Mouse (Mus musculus): ENCODE measurements at regions not wholly inside any gene's neighbourhood (a gene's known extent, or its start where the extent isn't known, plus 50 kb on each side); places are given as distances from the start of the nearest gene placed in this dataset.
A peak's percentile ranks its signal among the peaks of the same experiment; 100 is the strongest.

DNA sequence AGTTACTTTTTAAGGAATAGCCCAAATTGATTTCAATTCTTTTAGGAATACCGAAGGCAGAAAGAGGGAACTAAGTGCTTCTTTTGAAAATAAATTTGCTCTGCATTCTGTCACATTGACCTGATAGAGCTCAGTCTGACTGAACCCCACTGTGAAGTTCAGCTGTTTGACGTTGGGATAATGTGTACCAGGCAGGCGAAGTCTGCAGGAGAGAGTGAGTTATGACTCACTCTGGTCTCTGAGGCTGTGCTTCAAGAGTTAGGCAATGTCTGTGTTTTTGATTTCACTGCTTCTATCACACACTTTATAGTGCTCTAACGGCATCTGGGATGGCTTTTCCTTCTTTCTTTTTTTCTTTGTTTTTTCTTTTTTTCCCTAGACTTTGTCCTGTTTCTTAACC lies 283.5 kb downstream of the Naf1 start:
- no peak for ATAC-seq (ENCODE audit: low FRiP score, low read depth)
- Histone ChIP-seq H3K9ac (replicated peaks) (no peak overlapping the region), H3K4me1 (no peaks in the 10 kb centered on the region), H3K27me3 (no peaks in the 10 kb centered on the region), H3K9me3 (no peaks in the 10 kb centered on the region), H3K36me3 (no peaks in the 10 kb centered on the region), H3K4me2 (replicated peaks) (no peak overlapping the region), H3K27ac (replicated peaks) (no peak overlapping the region), H3K4me3 (no peak overlapping the region)
- 61% methylated on average over 4 of the region's 4 CpGs for WGBS

DNA sequence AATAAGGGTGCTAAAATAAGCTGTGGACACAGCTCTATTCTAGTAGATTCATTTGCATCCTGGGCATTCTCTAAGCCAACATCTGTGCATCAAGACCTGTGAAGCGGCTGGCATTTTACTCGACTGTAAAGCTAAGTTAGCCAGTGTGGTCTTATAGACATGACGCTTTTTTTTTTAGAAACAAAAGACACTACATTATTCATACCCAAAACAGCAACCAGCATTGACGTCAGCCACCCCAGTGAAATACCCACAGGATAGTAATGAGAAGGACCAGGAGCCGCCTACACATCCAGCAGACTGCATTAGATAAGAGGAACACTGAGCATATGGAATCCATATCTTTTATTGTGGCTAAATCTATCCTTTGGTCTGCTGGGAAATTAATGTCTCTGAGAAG lies 321.7 kb downstream of the Naf1 start:
- Histone ChIP-seq H3K27me3 (no peaks in the 10 kb centered on the region), H3K36me3 (no peaks in the 10 kb centered on the region), H3K9me3 (no peaks in the 10 kb centered on the region), H3K4me1 (no peaks in the 10 kb centered on the region), H3K27ac (replicated peaks) (no peak overlapping the region), H3K4me3 (no peak overlapping the region), H3K4me2 (replicated peaks) (no peak overlapping the region), H3K9ac (replicated peaks) (no peak overlapping the region)
- 80% methylated on average over 5 of the region's 5 CpGs for WGBS
- no peak for ATAC-seq (ENCODE audit: low FRiP score, low read depth)

DNA sequence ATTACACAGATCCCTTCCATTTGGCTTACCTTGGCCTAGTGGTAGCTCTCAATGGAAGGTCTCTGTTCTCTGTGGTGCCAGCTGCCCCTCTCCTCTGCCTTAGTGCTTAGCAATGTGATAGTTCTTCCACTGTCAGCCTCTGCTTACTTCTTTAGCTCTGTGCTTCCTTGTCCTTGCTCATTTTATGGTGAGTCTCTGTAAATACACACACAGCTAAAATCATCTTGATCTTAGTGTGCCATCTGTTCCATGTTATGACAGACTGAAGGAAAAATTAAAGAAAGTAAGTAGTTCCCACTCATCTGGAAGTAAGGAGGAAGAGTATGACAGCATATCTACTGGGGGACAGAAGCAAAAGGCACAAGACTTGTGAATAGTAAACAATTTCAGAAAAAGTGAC lies 324.4 kb upstream of the Nat3 start:
- no peaks in the 10 kb centered on the region for H3K4me1 ChIP-seq
- H3K4me2 ChIP-seq (replicated peaks): no peak overlapping the region
- no peak overlapping the region for H3K27ac ChIP-seq (replicated peaks)
- no peak overlapping the region for H3K4me3 ChIP-seq
- H3K36me3 ChIP-seq: no peaks in the 10 kb centered on the region
- H3K9me3 ChIP-seq: no peaks in the 10 kb centered on the region
- ATAC-seq (ENCODE audit: low FRiP score, low read depth): no peak
- no peak overlapping the region for H3K9ac ChIP-seq (replicated peaks)
- peaks cover 6% of the 10 kb centered on the region; the same call in 1 of the 2 replicates for H3K27me3 ChIP-seq

DNA sequence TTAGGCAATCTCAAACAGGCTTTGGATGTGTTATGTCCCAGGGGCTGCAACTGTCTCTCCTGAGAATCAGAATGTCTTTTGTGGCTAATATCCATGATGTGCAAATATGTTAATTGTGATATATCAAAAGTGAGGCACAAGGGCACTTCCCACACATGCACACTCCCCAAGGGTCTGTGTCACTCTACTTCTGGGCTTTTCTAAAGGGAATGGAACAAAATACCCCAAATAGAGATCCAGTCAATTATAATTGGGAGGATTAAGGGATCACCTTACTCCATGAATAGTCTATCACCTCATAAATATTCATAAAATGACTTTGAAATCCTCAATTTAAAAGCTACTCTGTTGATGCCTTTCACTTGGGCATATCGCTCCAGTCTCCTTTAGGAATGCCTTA lies 317.6 kb upstream of the Nat3 start:
- Histone ChIP-seq H3K27me3 (peaks cover 8% of the 10 kb centered on the region; the same call in 1 of the 2 replicates), H3K27ac (replicated peaks) (no peak overlapping the region), H3K9ac (replicated peaks) (no peak overlapping the region), H3K9me3 (no peaks in the 10 kb centered on the region), H3K4me2 (replicated peaks) (no peak overlapping the region), H3K36me3 (no peaks in the 10 kb centered on the region), H3K4me3 (no peak overlapping the region), H3K4me1 (0 out of 2 replicates have a peak, but pooled peaks cover 5% of the 10 kb centered on the region)
- 23% methylated on average over 1 of the region's 1 CpGs for WGBS
- ATAC-seq (ENCODE audit: low FRiP score, low read depth): peak; percentile 93

DNA sequence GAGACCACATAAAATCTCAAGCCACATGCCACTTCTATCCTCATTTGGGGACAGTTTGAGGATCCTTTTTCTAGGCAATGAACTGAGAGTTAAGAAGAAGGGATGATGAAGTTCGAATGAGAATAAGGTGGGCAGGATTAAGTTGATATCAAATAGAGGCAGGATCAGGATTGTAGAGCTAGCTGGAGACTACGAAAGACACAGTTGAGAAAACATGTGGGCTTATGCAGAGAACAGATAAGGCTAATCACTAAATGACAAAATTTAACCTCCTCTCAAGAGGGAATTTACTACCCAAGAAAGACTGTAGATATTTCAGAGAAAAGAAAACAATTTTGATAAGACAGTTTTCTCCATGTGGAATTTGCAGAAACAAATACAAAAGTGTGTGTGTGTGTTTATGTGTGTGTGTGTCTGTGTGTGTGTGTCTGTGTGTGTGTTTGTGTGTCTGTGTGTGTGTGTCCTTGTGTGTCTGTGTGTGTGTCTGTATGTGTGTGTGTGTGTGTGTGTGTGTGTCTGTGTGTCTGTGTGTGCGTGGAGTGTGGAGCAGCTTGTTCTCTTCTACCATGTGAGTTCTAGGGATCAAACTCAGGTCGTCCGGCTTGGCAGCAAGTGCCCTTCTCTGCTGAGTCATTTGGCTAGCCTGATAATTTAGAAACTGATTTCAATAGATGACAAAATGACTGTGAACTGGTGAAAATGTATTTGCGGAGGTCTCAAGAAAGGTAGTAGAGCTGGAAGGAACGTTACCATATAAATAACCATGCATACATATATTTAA lies 291.5 kb upstream of the Nat3 start:
- H3K4me2 ChIP-seq (replicated peaks): no peak overlapping the region
- WGBS: 82% methylated on average over 7 of the region's 7 CpGs
- no peak overlapping the region for H3K9ac ChIP-seq (replicated peaks)

DNA sequence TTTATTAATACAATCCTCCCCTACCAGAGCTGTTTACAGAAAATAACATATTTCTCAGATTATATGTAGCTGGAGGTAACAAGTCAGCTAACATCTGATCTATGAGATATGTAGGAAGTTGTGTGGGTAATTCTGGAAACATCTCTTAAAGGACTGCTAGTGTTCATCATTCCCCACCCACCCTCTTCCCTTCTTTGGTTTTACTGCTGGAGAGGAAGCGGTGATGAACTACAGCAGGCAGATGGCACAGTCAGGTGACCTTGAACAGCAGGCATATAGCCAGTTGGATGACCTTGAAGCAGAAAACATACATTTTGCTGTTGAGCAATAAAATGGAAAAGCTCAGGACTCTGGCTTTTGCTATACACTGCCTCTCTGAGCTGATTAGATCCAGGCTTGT lies 284.7 kb upstream of the Nat3 start:
- Histone ChIP-seq H3K27me3 (no peaks in the 10 kb centered on the region), H3K36me3 (no peaks in the 10 kb centered on the region), H3K9me3 (no peaks in the 10 kb centered on the region), H3K4me1 (no peaks in the 10 kb centered on the region), H3K4me3 (no peak overlapping the region), H3K4me2 (replicated peaks) (no peak overlapping the region), H3K27ac (replicated peaks) (no peak overlapping the region), H3K9ac (replicated peaks) (no peak overlapping the region)
- no peak for ATAC-seq (ENCODE audit: low FRiP score, low read depth)
- 90% methylated on average over 1 of the region's 1 CpGs for WGBS

More for the DNA sequence above, 291.5 kb upstream of the Nat3 start:
- Histone ChIP-seq H3K4me3 (no peak overlapping the region), H3K27me3 (no peaks in the 10 kb centered on the region), H3K9me3 (no peaks in the 10 kb centered on the region), H3K27ac (replicated peaks) (no peak overlapping the region), H3K4me1 (no peaks in the 10 kb centered on the region), H3K36me3 (no peaks in the 10 kb centered on the region)
- no peak for ATAC-seq (ENCODE audit: low FRiP score, low read depth)

DNA sequence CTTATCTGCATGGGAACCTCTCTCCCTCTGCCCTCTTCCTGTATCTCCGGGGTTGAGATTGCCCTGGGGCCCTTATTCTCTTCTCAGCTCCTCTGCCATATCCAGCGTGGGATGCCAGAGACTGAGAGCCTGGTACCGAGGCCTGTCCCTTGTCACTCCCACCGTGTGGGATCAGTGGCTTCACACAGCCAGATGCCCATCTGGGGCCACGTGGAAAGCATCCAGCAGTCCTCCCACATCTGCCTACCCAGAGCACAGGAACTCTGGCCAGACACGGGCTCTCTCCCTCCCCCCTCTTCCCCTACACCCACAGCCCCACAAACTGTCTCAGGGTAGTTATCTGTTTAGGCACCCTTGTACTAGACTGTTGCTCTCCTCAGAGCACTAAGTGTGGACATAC lies 244.9 kb upstream of the Nat3 start:
- Histone ChIP-seq H3K27ac (replicated peaks) (no peak overlapping the region), H3K27me3 (no peaks in the 10 kb centered on the region), H3K4me2 (replicated peaks) (no peak overlapping the region), H3K4me1 (no peaks in the 10 kb centered on the region), H3K4me3 (no peak overlapping the region), H3K9me3 (no peaks in the 10 kb centered on the region), H3K36me3 (no peaks in the 10 kb centered on the region), H3K9ac (replicated peaks) (no peak overlapping the region)
- ATAC-seq (ENCODE audit: low FRiP score, low read depth): no peak
- WGBS: 77% methylated on average over 6 of the region's 6 CpGs

DNA sequence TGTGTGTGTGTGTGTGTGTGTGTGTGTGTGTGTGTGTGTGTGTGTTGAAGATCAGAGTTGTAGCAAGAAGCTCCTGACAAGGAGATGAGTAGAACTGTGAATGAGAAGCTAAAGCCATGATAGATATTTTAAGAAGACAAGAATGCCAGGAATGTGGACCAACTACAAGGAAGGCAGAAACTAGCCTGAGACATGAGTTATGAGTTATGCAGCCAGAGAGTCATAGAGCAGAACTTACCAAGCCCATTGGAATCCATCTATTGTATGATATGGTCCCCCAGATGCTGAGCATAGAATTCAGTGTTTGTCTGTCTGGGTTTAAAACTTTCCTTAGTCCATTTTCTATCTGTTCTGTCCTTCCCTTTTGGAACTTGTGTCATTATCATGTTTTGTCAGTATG lies 244.2 kb upstream of the Nat3 start:
- Histone ChIP-seq H3K9me3 (no peaks in the 10 kb centered on the region), H3K4me2 (replicated peaks) (no peak overlapping the region), H3K36me3 (no peaks in the 10 kb centered on the region), H3K9ac (replicated peaks) (no peak overlapping the region), H3K27me3 (no peaks in the 10 kb centered on the region), H3K4me3 (no peak overlapping the region), H3K4me1 (no peaks in the 10 kb centered on the region), H3K27ac (replicated peaks) (no peak overlapping the region)
- no peak for ATAC-seq (ENCODE audit: low FRiP score, low read depth)

DNA sequence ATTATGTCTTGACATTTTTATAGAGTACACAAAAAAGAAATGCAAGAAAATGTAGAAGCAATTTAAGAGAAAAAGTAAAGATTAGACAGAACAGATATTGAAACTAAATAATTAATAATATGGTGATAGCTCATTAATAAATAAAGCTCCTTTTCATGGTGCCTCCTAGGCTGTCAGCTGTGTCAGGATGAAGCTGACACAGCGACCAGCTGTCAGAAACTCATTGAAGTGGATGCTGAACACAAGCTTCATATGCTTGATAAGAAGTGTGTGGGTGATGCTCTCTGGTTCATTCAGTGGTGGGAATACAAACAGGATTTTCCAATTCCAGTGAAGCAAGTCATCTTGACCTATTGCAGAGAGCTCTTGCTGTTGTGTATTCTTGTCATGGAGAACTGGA lies 213.2 kb upstream of the Nat3 start:
- peak; percentile 62; the same call in 1 of the 2 replicates for ATAC-seq (ENCODE audit: low FRiP score, low read depth)
- Histone ChIP-seq H3K9me3 (no peaks in the 10 kb centered on the region), H3K27ac (replicated peaks) (no peak overlapping the region), H3K9ac (replicated peaks) (no peak overlapping the region), H3K27me3 (no peaks in the 10 kb centered on the region), H3K4me3 (no peak overlapping the region), H3K4me1 (no peaks in the 10 kb centered on the region), H3K4me2 (replicated peaks) (no peak overlapping the region), H3K36me3 (no peaks in the 10 kb centered on the region)
- WGBS: 87% methylated on average over 1 of the region's 1 CpGs

DNA sequence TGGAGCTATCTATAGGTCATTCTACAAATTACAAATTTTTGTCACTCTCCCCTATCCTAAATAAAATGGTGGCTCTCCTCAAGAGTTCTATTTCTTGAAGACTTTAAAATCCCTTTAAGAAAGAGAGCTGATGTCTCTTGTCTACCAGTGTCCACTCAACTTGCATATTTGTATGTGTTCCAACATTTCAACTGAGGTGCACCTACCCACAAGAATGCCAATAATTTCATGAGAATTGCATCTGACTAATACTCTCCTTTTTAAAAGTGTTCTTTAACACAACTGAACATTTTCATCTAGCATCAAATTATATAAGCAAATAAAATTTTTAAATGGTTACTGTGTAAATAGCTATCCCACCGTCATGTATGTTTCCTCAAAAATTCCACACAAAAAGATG lies 206.3 kb upstream of the Nat3 start:
- Histone ChIP-seq H3K4me1 (no peaks in the 10 kb centered on the region), H3K36me3 (no peaks in the 10 kb centered on the region), H3K27me3 (no peaks in the 10 kb centered on the region), H3K27ac (replicated peaks) (no peak overlapping the region), H3K9ac (replicated peaks) (no peak overlapping the region), H3K4me3 (no peak overlapping the region), H3K9me3 (no peaks in the 10 kb centered on the region), H3K4me2 (replicated peaks) (no peak overlapping the region)
- 96% methylated on average over 1 of the region's 1 CpGs for WGBS
- ATAC-seq (ENCODE audit: low FRiP score, low read depth): no peak

DNA sequence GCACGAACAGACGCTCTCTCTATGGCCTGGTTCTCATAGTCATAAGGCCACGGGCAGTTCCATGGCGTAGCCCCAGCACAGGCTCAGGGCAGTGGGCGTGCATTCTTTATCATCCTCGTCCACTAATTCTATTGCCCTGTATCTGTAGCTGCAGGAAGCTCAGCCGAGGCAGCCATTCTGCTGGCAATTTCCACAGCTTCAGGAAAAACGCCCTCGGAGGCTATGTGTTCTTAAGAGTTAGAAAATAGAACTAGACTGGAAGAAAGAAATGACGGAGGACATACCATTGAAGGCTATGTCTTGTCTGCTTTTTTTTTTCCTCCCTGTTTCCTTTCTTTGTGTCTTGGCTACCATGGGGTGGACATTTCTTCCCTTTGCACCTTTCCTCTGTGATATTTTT lies 205.0 kb upstream of the Nat3 start:
- 89% methylated on average over 10 of the region's 10 CpGs for WGBS
- H3K27ac ChIP-seq (replicated peaks): no peak overlapping the region
- H3K36me3 ChIP-seq: no peaks in the 10 kb centered on the region
- no peak overlapping the region for H3K4me3 ChIP-seq
- H3K4me2 ChIP-seq (replicated peaks): no peak overlapping the region
- H3K27me3 ChIP-seq: no peaks in the 10 kb centered on the region
- no peaks in the 10 kb centered on the region for H3K9me3 ChIP-seq
- ATAC-seq (ENCODE audit: low FRiP score, low read depth): no peak
- H3K4me1 ChIP-seq: no peaks in the 10 kb centered on the region
- H3K9ac ChIP-seq (replicated peaks): no peak overlapping the region

DNA sequence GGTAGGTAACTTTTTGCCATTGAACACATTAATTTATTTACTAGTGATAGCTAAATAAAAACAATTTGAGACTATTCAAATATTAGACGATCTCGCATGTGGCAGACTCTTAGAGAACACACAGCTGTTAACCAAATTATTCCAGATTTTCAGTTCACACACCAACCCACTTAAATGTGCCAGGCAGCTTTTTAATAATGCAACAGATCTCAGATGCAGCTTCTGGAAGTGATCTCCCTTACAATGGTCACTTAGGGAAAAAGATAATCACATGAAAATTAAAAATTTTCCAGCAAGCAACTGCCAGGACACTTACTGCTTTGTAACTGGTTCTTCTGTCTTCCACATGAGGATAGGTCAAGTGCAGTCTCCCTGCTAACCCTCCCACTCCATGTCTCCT lies 203.1 kb upstream of the Nat3 start:
- Histone ChIP-seq H3K4me3 (no peak overlapping the region), H3K27ac (replicated peaks) (no peak overlapping the region), H3K27me3 (no peaks in the 10 kb centered on the region), H3K9me3 (no peaks in the 10 kb centered on the region), H3K36me3 (no peaks in the 10 kb centered on the region), H3K4me2 (replicated peaks) (no peak overlapping the region), H3K9ac (replicated peaks) (no peak overlapping the region), H3K4me1 (no peaks in the 10 kb centered on the region)
- WGBS: 87% methylated on average over 2 of the region's 2 CpGs
- ATAC-seq (ENCODE audit: low FRiP score, low read depth): no peak; the same call in 1 of the 2 replicates

DNA sequence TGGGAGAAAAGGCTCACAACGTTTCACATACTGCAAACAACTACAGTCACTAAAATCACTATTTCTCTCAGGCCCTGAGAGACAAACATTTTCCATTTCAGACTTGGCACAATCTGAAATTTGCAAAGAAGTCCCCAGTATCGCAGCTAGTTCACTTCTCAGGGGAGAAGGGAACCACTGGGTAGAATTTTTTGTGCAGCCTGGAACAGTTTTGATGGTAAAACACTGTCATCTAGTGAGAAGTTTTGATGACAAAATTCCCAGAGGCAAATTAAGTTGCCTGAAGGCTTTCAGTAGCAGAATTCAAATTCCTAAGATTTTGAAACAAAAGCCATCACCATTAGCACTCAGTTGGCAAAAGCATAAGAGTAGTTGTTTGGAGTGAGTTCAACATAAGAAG lies 195.2 kb upstream of the Nat3 start:
- H3K4me3 ChIP-seq: no peak overlapping the region
- H3K4me1 ChIP-seq: no peaks in the 10 kb centered on the region
- H3K27me3 ChIP-seq: no peaks in the 10 kb centered on the region
- no peak overlapping the region for H3K9ac ChIP-seq (replicated peaks)
- ATAC-seq (ENCODE audit: low FRiP score, low read depth): no peak
- no peaks in the 10 kb centered on the region for H3K36me3 ChIP-seq
- no peaks in the 10 kb centered on the region for H3K9me3 ChIP-seq
- no peak overlapping the region for H3K4me2 ChIP-seq (replicated peaks)
- WGBS: 83% methylated on average over 2 of the region's 2 CpGs
- no peak overlapping the region for H3K27ac ChIP-seq (replicated peaks)

Measured in midbrain, embryonic 12.5 days (tissue).